Mouse (Mus musculus): ENCODE data around the gene Pxdn.

The Pxdn gene

DNA sequence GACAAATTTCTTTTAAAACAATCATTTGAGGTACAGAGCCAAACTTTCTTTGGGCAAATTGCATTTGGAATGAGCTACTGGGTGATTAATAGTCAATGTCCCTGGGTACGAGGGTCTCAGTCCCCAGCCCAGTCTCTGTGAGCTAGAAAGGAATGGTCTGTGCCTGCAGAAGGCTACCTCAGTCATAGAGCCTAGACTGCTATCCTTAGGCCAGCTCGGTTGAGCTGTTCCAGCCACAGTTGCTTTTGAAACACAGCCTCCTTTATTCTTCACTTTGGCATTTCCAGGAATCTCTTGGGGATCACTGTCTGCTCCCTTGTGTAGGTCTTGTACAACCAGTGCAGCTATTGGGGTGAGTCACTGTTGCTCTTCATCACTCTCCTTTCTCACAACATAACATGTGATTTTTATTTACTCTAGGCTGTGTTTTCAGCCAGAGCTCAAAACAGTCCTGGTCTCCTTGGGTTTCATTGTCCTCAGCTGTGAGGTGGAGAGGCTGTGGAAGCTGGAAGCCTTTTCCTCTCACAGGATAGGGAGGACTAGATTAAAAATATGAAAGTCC is 86.9 kb downstream of the Pxdn start:
- DNase-seq (ENCODE audit: low spot score) = peak; percentile 71

DNA sequence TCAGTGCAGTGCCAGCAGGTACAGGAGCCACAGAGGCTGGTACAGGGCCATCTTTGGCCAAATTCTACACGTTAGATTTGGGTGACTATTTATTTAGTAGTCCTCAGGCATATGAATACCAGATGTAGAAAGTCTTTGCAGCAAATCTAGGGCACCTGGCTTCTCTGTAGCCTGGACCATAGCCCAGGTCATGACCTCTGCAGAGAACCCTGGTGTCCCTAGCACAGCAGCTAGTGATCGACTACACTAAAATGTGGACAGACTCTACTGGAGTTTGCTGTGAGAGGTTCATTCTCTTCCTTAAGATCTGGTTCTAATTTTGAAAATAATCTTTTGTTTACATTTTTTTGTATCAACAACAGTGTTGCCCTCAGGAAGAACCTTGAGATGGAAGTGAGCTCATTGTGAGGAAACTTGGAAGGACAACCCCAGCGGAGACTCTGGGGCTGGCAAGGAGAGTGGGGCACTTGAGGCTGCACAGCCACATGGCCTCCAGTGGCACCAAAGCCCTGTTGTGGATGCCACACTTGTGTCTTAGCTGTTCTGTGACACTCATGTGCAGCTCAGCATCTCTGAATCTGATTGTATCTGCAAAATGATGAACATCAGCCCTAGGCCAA is 90.4 kb downstream of the Pxdn start:
- DNase-seq (ENCODE audit: low spot score) = peak; percentile 66

DNA sequence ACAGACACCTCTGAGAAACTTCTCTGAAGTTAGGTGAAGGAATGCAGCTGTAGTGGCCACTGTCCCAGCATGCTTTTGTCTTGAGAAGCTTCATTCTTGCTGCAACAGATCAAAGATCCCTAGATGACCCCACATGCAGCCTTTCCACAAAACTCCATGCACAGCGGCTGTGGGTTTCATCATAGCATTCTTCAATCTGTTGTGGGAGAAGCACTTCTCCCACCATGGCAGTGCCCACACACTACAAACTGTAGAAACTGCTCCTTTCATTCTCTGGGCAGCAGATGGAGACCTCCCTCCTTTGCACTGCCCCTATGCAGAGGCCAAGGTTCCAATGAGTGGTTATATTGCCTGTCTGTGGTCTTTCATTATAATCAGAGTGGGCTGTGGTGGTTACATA is 91.7 kb downstream of the Pxdn start:
- no peak for DNase-seq (ENCODE audit: low spot score)

DNA sequence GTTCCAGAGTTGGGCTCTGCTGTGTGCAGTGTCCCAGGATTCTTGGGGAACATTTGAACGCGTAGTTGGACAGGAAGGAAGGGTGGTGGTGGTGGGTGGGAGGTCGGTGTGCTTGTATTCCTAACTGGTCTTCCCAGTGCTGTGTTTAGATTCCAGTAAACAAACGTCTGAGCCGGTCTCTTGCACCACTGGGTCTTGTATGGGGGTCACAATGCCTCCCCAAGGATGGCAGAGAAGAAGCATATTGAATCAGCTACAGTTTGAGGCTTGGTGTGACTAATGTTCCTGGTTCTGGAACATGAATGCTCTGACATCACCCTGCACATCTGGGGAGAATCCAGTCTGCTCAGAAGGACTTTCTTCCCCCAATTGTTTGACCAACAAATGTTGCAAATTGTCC is 93.2 kb downstream of the Pxdn start:
- DNase-seq (ENCODE audit: low spot score) = no peak

DNA sequence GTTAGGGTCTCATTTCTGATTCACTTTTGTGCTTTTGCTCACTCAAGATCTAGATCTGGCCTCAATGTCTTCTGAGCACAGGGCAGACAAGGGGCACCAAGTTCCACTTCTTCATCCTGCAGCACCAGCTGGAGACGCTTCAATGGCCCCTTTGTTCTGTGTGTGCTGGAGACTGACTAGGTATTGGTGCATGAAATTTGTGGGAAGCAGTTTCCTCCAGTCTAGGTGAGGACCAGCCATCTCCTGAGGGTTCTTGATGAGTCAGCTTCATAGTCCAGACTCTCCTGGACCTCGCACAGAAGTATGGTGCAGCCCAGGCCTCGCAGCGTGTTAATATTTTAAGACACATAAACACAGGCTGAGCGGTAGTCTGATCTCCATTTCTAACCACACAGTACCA is 97.3 kb downstream of the Pxdn start:
- no peak for DNase-seq (ENCODE audit: low spot score)

DNA sequence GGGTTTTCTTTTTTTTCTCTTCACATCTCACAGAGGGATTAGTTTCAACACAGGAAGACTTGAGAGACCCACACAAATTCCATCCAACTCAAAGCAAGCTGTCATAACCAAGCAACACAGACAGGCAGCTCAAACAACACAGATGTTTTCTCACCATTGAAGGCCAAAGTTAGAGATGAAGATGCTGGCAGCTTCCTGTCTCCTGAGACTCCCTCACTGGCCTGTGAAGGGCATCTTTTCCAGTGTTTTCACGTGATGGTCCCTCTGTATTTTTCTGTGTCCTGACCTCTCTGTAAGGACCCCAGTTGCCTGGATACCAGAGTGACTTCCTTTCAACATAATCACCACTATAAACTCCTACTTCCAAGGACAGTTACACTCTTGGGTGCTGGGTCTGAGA is 98.0 kb downstream of the Pxdn start:
- DNase-seq (ENCODE audit: low spot score) = no peak

DNA sequence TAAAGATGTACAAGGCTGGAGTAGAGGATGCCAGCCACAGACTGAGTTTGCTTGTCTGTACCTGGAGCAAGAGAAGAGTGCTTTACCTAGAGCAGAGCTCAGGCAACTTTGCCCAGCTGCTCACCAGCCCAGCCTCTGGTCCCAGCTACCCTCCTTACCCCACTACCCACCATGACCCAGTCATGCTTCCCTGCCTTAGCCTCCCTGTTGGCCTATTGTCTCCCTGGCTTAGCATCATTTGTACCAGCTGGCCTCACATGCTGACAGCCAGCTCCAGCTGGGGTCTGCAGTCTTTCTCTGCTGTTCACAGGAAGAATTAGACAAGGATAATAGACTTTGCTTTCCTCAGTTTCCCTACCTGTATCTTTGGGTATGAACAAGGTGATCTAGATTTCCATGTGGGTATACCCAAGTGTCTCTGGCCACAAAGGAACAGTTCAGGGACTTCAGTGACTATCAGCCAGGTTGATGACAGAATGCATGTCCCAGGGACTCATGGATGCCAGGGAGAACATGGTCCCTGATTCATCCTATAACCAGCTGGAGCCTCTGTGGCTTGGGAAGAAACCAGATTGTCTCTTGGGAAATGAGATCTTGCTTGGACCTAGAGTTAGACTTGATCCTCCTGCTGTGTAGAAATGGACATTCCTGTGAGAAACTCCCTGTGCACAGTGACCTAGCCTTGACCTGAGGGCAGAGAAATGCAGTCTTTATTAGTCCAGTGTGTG is 98.6 kb downstream of the Pxdn start:
- no peak for DNase-seq (ENCODE audit: low spot score)

DNA sequence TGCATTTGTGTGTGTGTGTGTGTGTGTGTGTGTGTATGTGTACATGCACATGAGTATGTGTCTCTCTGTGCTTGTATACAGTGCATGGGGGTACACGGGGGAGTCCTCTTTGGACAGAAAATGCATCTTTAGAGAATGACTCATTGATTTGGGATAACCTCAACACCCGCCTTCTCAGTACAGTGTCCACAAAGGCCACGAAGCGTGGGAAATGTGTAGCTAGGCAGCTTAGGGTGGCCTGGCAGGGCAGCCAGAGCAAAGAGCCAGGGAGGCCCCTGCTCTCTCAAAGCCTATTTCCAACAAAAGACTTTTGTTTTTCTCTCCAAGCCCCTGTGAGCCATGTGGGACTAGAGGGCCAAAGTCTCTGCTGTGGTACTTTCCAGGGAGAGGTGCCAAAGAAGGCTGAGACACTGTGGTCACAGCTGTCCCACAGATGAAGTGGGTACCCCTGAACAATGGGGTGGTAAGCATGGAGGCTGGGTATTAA is 99.2 kb downstream of the Pxdn start:
- peak; percentile 44 for DNase-seq (ENCODE audit: low spot score)

DNA sequence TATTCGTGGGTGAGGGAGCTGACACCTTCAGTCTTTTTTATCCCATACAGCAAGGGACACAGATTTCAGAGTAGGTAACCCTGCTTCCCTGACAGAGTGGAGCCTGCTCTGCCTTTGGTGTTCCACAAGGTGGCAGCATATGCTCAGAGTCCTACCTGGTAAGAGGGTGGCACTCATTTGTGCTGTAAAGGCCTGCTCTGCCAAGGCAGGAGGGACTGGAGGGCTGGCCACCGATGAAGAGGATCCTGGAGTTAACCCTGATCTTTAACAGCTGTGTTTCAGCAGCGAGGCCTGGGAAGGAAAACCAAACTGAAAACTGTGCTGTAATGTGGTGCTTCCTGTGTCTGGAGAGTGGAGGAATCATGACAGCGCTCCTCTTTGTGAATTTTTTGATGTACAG is 102.2 kb downstream of the Pxdn start:
- DNase-seq (ENCODE audit: low spot score) = peak; percentile 60

DNA sequence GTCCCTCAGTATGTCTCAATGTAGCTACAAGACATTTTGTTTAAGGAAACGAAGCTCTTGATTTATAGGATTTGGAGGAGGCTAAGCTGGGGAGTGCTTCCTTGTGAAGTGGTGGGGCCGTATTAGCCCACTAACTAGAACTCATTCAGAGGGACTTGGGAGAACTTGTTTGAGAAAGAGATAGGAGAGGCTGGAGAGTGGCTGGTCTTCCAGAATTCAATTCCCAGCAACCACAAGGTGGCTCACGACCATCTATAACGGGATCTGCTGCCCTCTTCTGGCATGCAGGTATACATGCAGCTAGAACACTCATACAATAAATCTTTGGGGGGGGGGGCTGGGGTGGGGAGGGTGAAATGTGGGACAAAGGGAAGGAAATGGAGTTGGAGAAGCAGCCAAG is 102.7 kb downstream of the Pxdn start:
- peak; percentile 71 for DNase-seq (ENCODE audit: low spot score)

DNA sequence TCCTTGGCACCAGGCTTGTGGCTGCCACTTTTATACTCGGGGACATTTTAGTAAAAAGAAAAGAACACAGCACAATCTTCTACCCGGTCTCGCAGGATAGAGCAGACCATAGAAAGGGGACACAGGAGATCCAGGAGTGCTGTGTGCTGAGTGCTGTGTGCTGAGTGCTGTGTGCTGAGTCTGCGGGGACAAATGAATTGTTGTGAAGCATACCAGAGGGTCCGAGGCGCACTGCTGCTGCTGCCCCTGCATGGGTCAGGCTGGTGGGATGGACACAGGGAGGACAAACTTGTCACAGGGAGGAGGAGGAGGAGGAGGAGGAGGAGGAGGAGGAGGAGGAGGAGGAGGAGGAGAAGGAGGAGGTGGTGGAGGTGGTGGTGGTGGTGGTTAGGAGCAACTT is 111.4 kb downstream of the Pxdn start:
- DNase-seq (ENCODE audit: low spot score) = no peak

DNA sequence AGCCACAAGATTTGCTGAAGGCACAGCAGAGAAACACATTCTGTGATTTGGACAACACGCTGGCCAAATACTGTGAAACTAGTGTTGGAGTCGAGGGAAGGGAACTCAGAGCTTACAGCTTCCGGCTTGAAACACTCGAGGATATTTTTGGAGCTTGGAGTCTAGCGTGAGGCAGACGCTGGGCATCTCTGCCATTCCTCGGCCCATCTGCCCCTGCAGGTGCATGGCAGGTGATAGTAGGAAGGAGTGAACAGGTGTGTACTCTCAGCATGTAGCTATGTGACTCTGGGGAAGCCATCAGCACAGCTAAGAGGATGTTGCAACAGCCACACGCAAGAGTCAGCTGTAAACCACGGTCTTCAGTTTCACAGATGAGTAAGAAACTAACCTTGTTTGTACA is 112.4 kb downstream of the Pxdn start:
- DNase-seq (ENCODE audit: low spot score) = no peak

DNA sequence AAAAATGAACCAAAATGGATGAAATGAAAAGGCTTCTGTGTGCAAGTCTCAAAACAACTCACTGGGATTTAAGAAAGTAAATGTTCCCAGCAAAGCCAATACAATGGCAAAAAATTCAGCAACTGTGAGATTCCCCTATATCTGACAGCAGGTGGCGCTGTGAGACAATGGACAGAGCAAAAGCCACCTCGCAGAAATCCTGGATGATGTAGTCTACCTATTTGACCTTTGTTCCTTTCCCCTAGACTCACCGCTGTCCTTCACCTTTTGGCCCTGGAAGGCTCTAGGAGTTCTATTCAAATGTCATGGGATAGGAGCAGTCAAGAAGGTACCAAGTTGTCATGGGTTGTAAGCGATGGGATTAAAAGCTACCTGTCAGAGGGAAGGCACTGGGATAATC is 112.8 kb downstream of the Pxdn start:
- peak; percentile 48 for DNase-seq (ENCODE audit: low spot score)

DNA sequence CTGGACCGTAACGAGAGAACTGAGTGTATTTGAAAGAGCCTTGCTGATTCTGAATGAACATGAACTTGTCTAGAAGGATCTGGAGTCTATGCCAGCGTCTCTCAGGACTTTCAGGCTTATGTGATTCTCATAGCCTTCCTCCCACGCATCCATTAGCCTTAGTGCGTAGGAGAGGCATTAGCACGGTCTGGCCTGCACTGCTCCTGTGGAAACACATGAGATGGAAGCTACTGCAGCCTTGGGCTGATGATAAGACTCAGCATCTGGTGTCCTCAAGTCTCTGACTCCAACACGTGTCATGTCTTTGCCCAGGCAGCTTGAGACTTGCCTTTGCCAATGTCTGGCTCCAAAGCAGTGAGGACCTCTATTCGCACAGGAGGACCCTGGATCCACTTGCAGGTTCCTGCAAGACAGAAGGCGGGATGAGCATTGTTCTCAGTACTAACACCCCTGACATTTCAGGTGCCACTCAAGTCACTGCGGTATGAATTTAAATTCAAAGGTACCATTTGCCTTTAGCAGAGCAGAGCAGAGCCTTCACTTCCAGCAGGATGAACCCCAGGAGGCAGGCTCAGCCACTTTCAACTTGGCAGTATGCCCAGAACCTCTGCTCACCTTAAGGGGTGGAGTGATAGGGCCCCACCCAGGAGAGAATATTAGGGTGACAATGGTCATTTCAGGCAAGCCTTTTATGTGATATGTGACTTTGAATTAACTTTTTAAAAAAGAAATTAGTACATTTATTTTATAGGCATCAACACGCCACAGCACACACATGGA is 117.5 kb downstream of the Pxdn start:
- DNase-seq (ENCODE audit: low spot score) = no peak

DNA sequence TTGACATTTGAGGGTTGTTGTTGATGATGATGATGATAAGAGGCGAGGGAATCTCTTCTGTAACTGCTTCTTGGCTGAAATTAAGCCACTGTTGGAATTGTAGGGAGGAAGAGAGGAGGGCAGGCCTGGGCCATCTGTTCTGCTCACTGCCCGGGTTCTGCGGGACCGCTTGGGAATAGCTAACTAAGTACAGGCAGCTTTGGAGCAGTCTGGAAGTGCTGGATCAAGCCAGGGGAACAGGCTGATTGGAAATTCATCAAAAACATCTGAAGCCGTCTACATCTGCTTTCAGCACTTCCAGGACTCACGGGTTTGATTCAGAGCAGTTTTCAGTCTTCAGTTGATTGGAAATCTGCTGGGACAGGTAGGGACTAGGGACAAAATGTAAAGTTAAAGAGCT is 120.6 kb downstream of the Pxdn start:
- DNase-seq (ENCODE audit: low spot score) = no peak

DNA sequence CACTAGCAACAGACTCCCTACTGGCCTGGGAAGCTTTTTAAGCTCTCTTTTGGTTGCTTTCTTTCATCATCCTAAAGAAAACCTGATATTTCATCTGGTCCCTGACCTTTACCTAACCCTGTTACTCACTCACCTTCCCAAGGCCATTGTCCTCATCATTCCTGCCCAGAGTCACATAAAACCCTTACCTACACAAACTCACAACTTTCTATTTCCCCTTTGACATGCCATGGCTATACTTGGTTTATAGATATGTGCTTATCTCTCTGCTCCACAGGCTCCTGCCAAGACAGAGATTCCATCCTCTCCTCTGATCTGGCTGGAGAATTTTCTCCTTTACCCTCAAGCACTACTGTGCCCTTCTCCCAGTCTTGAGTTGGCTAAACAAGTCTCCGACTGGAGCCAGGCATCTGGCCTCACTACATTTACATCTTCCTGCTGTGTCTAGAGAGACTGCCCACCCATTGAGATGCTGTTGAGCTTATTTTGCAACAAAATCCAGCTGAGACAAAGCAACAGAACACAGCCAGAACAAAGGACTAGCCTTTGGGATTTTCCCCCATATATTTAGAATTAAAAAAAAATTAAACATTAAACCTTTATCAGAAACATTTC is 124.2 kb downstream of the Pxdn start:
- DNase-seq (ENCODE audit: low spot score) = no peak

DNA sequence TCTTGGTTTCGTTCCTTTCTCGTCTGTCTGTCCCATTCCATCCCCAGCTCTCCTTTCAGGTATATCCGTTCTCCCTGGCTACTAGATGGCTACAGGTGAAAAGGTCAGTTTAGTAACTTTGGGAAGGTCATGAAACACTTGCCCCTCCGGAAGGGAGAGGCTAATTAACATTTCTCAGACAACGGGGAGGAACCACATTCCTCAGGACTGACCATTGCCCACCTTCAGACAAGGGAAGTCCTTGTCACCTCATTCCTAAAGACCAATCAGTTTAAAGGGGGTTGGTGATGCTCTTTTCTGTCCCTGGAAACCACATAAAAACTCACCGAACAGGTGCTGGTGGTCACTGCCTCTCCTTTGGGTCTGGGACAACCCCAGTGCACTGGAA is 124.7 kb downstream of the Pxdn start:
- DNase-seq (ENCODE audit: low spot score) = no peak
